Mouse (Mus musculus): ENCODE data around the gene Lrmda.

- no peak for TF ChIP-seq POLR2A (IDR thresholded peaks at IDR 0.05; ENCODE audit: borderline replicate concordance, extremely low read depth, insufficient read depth, insufficient read length, poor library complexity, severe bottlenecking)
- TF ChIP-seq CTCF (IDR thresholded peaks at IDR 0.05; ENCODE audit: borderline replicate concordance, extremely low read depth, insufficient read depth, insufficient read length) = no peak
These were observed 789.7 kb downstream of the Lrmda start for GRCm38 (mm10) chr14:22809229-22809628.
